Mouse (Mus musculus) ES-E14 (cell line): ENCODE data around the gene 0610010F05Rik.

Source experiments
- CHD2 ChIP-seq: IDR thresholded peaks from 2 replicates; pipeline ENCODE4 v1.6.1; 2014; ENCODE audit warnings: mild to moderate bottlenecking, low read depth, low read length, inconsistent platforms
- HCFC1 ChIP-seq: IDR thresholded peaks from 2 replicates; pipeline ENCODE4 v1.6.1; 2012; ENCODE audit warnings: low read length, inconsistent platforms, borderline replicate concordance; ENCODE audit not compliant: insufficient read depth
- ZC3H11A ChIP-seq: IDR thresholded peaks from 2 replicates; pipeline ENCODE4 v1.6.1; 2012; ENCODE audit warnings: low read depth, mild to moderate bottlenecking, inconsistent platforms, low read length, borderline replicate concordance

- TF ChIP-seq CHD2 (no peak), ZC3H11A (peak; percentile 71; the same call in 1 of the 2 replicates), HCFC1 (no peak)
Observed at GRCm38 (mm10) chr11:23679044-23679642, 45.7 kb upstream of the 0610010F05Rik start.
